Mouse (Mus musculus): Measurements from ENCODE around the gene 2700097O09Rik.
A peak's percentile ranks its signal among the peaks of the same experiment; 100 is the strongest.
"Not testable (repeated sequence)": the region's sequence is repeated elsewhere in the genome, so short reads cannot be mapped to it uniquely, and the experiment has no call there.

2700097O09Rik gene

DNA sequence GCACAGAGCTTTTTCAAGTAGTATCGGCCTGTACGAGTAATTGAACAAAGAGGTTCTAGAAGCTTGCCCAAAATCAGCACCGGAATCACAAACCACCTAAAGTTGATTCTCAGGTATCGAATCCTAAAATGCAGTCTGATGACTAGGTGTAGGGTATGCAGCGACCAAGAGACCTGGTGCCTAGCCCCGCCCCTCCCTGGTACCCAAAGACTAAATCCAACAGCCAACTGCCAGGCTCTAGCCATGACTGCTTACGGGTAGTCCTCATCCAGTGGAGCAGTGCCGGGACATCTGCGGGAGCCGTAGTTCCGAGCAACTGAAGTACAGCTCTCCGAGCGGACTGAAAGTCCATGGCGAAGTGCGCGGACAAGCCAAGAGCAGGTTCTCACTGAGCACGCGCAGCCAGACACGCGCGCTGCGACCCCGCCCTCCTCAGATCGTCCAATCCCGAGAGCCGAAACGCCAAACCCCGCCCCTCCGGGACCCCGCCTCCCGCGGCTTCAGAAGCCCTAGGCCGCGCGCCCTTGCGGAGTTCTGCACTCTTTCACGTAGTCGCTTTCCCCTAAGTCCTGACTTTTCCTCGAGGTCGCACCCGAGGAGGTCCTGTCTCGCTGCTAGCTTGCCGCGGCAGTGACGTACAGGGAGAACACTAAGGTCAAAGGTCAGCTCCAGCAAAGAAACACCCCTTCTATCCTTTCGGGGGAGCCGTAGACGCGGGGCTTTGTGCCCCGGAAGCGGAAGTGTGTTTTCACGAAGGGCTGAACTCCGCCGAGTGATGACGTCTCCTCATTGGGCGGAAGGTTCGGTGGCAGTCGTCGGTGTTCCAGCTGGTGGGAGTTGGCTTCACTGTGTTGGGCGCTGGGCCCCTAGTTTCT is at the start of gene 2700097O09Rik, which contains the start of gene Srp54a:
2700097O09Rik (minus strand) TSS at position 385 of the 875 bp plus-strand sequence.
Srp54a (plus strand) TSS at position 537 of the 875 bp plus-strand sequence.
- peak; percentile 87 to 91 for DNase-seq (ENCODE audit: low read depth in 2 of 2, low spot score in 2 of 2)

DNA sequence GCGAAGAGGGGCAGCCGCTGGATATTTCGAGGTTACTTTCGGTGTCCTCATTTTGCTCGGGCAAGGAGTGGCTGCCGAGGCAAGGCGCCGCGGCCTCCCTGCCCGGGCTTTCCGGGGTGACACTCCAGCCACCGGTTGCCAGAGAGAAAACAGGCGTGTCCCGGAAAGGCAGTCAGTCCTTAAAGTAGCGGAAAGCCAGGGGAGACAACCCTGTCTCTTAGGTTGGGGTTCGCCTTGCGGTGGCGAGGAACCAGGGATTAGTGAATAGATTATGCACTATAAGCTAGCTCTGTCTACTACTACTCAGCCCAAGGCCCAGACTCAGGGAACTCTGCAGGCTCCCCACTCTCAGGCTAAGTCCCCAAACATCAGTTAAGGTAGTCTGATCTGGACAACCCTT is 44.8 kb upstream of the 2700097O09Rik start:
- DNase-seq (ENCODE audit: low read depth in 2 of 2, low spot score in 2 of 2), result not testable (repeated sequence)

DNA sequence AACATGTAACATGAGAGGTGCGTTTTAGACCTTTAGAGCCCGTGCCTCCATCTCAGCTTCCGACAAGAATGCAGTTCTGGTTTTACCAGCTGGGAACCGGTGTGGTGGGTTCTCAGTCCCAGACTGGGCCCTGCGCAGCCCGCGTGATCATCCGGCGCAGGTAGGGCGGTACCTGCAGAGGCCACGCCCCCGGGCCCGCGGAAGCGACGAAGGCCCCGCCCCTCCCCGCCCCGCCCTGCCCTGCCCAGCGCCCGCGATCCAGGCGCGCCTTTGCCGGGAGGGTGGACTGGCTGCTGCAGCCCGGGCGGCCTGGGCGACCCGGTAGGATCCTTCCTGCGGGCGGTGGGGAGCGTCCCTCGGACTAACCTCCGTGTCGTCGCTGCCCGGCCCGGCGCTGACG is 44.3 kb upstream of the 2700097O09Rik start, which contains the start of gene Fam177a:
Fam177a (plus strand) TSS at position 228 of the 400 bp plus-strand sequence.
- DNase-seq (ENCODE audit: low read depth in 2 of 2, low spot score in 2 of 2), result not testable (repeated sequence)

DNA sequence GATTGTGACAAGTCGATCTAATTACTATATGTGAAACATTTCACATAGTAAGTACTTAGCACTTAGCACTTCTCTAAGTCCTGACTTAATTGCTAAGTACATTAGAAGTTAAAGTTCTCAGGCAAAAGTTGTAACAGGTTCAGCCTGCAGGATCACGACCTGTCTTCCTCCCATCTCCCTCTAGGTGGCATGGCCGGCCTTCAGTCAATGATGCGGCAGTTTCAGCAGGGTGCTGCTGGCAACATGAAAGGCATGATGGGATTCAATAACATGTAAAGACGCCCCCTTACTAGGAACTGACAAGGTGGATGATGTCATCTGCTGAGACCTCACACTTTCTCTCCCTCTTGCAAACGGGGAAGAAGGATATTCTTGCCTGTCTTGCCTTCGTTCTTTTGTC is 32.7 kb upstream of the 2700097O09Rik start:
- not testable (repeated sequence) for DNase-seq (ENCODE audit: low read depth in 2 of 2, low spot score in 2 of 2)

DNA sequence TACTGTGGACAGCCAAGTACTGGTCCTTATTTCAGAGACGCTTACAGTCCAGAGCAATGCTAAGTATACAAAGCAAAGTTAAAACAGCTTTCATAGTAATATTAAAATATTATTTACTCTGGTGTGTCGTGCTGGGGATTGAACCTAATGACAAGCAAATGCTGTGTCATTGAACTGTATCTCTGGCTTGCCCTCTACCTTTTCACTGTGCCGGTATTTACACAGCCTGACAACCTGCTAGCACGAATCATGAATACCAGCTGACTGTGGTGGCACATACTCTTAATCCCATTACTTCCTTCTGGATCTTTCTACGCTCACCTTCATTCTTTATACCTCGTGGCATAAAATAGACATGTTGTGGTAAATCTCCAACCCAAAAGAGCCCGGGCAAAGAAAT is 12.2 kb upstream of the 2700097O09Rik start:
- not testable (repeated sequence) for DNase-seq (ENCODE audit: low read depth in 2 of 2, low spot score in 2 of 2)

DNA sequence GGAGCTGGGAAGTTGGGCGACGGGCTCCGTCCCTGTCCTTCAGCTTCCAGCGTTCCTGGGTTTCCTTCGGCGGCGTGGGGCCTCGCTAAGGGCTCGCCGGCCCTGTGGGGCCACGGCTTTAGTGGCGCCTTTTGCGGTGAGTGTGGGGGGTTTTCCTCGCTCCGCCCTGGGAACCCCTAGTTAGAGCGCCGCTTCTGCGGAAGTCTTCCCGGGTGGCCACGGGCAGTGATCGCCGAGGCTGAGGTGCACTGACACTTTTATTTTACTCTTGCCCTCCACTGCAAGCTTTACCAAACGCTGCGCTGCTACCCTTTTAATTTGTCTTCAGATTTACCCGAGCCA is 662 bp upstream of the 2700097O09Rik start:
- not testable (repeated sequence) for DNase-seq (ENCODE audit: low read depth in 2 of 2, low spot score in 2 of 2)

DNA sequence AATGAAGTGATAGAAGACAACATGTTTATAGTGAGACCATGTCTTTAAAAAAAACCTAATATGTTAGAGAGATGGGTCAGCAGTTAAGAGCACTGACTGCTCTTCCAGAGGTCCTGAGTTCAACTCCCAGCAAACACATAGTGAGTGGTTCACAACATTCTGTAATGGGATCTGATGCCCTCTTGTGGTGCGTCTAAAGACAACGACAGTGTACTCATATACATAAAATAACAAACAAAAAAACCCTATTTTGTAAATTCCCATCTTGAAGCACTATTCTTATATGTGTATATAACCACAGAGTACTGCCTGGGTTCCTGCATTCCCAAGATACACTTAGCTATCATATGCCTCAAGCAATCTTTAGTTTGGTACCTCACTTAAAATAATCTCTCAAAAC is 1.2 kb downstream of the 2700097O09Rik start:
- DNase-seq (ENCODE audit: low read depth in 2 of 2, low spot score in 2 of 2), result not testable (repeated sequence)

DNA sequence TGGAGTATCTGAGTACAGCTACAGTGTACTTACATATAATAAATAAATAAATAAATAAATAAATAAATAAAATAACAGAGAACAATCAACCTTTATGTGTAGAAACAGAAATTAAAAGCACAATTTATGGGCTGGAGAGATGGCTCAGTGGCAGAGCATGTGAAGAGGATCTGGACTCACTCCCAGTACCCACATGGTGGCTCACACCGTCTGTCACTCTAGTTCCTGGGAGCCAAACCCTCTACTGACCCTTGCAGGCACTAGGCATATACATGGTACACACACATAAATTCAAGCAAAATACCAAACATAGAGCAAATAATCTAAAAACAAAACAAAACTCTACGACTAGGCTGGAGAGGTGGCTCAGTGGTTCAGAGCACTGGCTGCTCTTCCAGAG is 4.6 kb downstream of the 2700097O09Rik start:
- DNase-seq (ENCODE audit: low read depth in 2 of 2, low spot score in 2 of 2), result no peak

DNA sequence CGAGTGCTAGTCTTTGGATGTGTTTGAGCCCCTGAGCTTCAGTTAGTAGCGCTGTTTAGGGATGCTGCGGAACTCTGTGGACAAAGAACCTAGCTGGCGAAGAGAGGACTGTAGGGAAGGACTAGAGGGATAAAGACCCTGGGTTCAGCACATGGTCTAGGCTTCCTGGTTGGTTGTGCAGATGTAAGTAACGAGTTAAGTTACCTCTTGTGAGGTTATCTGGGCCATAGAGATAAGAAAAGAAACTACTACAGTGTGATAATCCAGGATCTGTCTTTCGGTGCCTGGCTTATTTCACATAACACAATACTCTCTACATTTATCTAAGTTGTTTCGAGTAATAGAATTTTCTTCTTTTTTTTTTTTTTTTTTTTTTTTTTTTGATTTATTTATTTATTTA is 6.2 kb downstream of the 2700097O09Rik start:
- no peak for DNase-seq (ENCODE audit: low read depth in 2 of 2, low spot score in 2 of 2)

DNA sequence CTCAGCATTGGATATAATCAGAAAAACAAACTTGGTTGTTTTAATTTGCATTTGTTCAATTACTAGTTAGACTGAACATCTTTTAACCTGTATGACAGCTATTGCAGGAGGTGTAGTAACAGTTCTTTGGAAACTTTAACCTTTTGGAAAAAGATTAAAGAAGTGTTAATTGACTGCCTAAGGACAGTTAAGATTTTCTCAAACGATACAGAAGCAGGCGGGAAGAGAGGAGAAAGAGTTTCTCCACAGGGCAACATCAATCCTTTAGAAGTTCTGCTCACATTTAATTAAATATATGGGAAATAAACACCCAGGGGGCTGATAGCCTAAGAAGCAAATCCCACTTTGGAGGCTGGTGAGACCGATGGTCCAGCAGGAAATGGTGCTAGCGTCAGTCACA is 7.4 kb downstream of the 2700097O09Rik start:
- no peak for DNase-seq (ENCODE audit: low read depth in 2 of 2, low spot score in 2 of 2)

DNA sequence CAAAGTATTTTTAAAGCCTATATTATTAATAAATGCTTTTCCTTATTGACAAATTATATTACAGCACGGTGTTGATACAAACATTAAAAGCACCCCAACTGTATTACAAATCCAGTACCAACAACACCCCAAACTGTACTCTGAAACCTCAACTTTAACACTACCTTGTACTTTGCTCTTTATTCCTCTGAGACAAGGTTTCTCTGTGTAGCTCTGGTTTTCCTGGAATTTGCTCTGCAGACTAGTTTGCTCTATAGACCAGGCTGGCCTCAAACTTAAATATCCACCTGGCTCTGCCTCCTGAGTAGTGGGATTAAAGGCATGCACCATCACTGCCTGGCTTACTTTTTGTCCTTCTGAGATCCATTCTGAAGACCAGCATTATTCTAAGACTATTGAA is 17.8 kb downstream of the 2700097O09Rik start:
- DNase-seq (ENCODE audit: low read depth in 2 of 2, low spot score in 2 of 2), result no peak

DNA sequence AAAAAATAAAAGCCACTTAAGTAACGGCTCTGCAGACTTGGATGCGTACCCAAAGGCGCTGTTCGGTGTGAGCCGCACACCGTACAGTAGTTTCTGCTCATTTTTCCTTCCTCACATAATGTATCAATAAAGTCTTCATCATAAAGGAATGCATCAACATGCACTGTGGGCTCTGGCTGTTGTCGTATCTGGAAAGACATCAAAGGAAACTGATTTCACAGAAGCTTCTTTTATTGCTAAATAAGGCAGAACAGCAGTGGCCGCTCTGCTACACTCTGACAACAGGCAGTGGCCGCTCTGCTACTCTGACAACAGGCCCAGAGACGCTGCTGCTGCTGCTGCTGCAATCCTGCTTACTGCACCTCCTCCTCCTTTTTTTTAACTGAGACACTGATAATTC is 18.9 kb downstream of the 2700097O09Rik start:
- DNase-seq (ENCODE audit: low read depth in 2 of 2, low spot score in 2 of 2), result no peak

DNA sequence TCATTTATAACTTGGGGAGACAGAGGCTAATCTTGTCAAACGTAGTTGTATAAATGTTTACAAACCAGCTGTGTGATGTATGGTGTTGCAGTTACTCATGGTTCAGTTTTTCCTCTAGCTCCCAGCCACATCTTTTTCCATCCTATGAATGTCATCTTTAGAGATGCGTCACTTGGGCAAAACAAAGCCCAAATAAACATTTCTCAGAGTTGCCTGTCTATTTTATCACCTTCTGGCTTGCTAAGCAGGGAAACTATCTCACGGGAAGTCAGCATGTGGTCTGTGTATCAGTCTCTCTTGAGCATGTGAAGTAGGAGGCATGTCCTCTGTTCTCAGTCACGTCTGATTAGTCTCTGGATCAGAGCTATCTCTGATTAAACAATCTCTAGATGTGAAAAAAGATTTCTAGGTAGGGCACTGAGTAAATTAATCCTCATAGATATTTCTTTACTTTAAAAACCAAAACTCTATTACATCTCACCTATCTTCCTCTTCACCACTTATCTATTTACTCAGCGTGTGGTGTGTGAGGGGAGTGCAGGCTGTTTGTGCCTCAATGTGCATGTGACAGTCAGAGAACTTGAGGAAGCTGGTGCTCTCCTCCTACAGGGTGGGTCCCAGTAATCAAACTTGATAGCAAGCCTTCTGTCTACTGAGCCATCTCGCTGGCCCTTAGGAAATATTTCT is 19.6 kb downstream of the 2700097O09Rik start:
- no peak for DNase-seq (ENCODE audit: low read depth in 2 of 2, low spot score in 2 of 2)

DNA sequence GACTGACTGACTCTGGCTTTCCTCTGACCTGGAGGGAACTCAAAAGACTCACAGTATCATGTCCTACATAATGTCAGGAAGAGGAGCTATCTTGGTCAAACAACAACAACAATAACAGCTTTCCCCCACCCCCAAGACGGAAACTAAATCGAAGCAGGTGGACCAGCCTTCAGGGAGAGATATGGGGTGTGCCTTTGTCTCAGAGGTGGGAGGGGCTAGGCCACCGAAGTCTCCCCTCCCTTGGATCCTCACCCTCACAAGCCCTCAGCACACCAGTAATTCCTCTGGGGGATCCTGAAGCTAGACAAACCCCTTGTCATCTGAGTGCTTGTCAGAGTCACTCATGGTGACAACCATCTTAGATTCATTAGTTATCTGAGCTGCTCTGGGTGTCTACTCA is 20.1 kb downstream of the 2700097O09Rik start:
- no peak for DNase-seq (ENCODE audit: low read depth in 2 of 2, low spot score in 2 of 2)

DNA sequence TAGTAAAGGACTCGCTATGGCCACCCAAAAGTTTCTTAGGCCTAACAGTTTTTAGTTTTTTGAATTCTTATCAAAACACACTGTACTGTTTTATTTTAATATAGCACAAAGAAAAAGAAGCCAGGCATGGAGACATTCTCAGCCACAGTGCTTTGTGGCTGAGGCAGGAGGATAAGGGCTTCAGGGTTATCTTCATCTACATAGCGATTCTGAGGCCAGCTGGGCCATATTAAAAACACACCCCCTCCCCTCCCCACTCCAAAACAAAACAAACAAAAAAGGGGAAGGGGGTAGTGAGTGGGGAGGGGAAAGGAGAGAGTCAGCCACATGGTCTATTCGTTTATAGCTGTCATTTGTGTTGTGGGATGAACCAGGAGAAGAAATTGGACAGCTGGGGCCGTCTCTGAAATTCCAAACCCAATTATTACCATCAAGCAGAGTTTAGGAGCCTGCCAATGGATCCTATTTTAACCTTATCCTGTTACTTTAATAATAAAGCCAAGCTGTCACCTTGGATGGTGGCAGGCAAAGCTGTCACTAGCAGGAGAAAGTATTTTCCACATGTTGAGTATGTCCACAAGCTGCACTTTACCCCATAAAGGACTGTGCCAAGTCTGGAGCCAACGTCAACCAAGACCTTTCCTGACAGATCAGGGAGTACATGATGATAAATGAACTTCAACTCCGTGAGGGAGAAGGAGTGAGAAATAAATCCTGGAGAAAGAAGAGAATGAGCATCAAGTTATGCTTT is 20.9 kb downstream of the 2700097O09Rik start:
- no peak for DNase-seq (ENCODE audit: low read depth in 2 of 2, low spot score in 2 of 2)

DNA sequence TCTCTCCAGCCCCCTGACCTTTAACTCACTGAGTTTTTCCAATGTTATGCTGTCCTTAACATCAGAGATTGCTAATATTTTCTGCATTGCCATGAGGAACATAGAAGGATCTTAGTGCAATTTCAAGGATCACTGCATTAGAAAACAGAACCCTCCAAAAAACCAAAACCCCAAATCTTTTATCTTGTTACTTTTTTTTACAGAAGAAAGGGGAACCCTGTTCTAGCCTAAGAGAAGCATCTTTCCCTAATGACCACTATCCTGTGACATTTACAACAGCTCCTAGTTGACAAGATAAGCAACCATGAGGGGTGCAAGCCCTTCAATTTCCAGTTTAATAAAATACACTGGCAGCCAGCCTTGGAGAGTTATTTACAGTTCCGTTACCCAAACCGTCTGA is 23.2 kb downstream of the 2700097O09Rik start:
- no peak for DNase-seq (ENCODE audit: low read depth in 2 of 2, low spot score in 2 of 2)

DNA sequence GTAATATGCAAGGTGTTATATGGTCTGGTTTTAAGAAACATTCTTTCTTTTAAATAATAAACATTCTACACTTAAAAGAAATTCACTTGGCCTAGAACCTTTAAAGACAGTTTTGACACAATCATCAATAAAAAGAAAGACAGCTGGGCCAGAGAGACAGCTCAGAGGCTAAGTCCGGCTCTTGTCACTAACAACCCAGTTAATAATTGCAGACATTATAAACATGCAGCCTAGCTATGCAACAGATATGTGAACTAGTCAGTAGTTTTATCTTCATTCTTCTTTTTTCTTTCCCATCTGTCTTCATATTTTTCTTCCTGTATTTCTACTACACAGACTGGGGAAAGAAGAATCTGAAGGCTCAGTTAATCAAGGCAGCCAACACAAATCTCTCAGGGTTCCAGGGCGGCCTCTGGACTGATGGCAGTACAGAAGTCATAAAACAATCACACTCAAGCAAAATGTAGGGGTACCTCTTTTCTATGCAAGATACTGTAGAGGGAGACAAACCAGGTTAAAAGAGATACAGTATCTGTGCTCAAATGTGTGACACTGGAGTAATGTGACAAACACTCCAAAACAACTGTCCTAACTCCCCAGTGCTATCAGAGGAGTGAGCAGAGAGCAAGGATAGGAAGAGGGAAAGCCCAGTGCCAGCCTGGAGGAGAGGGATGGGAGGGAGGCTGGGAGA is 25.2 kb downstream of the 2700097O09Rik start:
- no peak for DNase-seq (ENCODE audit: low read depth in 2 of 2, low spot score in 2 of 2)

DNA sequence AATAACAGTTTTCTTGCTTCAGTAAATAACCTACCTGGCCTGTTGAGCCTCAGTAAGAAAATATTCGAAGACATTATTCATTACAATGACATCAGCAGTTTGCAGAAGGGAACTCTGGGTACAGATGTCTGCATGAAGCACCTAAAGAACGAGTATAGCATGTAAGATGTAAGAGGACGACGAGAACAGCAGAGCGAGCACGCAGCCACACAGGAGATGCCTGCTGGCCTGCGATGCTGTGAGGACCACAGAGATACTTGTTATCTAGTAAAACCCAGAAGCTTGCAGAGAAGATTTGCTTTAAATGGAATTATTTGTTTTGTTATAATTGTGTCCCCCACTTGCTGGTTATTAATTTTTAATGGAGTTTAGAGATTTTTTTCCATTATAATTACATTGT is 26.6 kb downstream of the 2700097O09Rik start:
- DNase-seq (ENCODE audit: low read depth in 2 of 2, low spot score in 2 of 2), result no peak

DNA sequence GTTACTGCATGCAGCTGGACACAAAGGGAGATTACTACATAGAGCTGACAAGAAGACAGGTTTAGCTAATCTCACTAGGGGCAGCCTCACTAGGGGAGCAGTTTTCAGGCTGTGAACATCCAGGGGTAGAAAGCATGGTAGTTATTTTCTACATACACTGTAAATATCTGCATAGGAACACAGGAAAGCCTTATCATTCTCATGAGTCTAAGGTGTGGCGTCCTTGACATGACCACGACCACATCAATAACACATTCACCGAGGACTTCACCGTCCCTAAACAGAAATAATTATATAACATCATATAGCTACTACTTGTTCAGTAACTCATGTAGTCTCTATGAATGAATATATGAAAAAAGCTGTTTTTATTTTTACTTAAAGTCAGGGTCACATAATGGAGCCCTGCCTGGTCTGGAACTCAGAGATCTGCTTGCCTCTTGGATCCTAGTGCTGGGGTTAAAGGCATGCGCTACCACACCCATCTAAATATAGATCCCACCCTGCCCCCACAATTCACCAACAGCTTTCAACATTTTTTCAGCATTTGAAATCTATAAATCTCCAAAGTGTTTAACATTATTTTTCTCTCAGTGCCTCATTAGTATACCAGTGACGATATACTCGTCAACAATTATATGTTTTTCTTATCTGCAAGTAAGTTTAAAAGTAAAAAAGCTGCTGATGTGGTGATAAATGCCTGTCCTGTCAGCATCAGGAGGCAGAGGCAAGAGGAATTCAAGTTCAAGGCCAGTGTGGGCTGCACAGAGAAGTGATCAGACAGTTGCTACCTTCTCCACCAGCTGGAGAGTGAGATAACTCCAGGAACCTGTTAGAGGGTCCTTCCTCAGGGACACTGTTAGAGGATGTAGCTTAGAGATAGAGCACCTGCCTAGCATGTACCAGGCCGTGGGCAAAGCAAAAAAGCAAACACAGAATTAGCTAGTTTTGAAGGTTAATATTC is 28.4 kb downstream of the 2700097O09Rik start:
- no peak for DNase-seq (ENCODE audit: low read depth in 2 of 2, low spot score in 2 of 2)
